Mouse (Mus musculus) C2C12 (cell line): ENCODE measurements around the gene Tab2.

Experiments
- CEBPB ChIP-seq: IDR thresholded peaks from one replicate; pipeline ENCODE4 v1.6.1; 2011; ENCODE audit warnings: low read depth, mild to moderate bottlenecking, control low read depth, moderate library complexity
- USF1 ChIP-seq: IDR thresholded peaks from one replicate; pipeline ENCODE4 v1.6.1; 2011; ENCODE audit warnings: low read depth, mild to moderate bottlenecking, control low read depth, moderate library complexity

DNA sequence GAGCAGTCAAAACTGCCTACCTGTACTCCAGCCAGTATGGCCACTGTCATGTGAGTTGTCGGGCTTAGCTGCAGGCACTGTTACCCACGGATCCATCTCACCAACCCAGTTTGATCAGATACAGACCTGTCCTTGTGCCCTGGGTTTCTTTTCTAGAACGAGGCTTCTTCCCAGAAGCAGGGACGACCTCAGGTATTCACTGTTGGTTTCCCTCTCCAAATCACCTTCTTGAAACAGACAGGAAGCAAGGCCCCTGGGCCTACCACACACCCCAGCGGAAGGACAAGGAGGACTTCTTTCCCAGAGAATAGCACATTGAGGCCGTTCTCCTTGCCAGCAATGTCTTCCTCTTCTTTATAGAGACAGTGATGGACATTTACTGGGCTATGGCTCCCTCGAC is 95.5 kb downstream of the Tab2 start:
- TF ChIP-seq CEBPB (no peak), USF1 (no peak)
